Mouse (Mus musculus) spleen, postnatal 14 days (tissue): ENCODE measurements around the gene Bax.
"Not testable (repeated sequence)": the region's sequence is repeated elsewhere in the genome, so short reads cannot be mapped to it uniquely, and the experiment has no call there.

Experiments used
- DNase-seq, 2 experiments: peaks; one replicate each; pipeline ENCODE4 v3.0.0; 2021 to 2022; ENCODE audit warnings: low spot score in 2 of 2

The Bax gene

DNA sequence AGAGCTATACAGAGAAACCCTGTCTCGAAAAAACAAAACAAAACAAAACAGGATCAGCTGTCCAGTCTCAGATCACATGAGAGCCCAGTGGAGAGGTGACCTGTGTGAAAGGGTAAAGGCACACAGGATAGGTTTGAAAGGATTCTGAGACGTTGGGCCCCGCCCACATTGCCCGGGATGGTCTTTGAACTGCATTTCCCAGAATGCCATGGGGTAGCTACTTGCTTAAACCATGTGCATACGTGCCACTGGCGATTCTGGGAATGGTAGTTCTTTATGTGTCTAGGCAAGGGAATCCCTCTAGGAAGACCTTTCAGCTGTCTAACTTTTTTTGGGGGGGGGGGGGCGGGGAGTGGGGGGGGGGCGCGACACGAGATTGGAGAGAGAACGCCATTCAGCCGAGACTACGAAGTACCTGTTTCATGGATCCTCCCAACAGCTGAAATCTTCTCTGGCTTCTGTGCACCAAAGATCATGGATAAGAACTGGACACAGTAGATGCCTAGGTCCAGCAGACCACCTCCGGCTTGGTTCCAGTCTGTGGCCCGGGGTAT lies 14.8 kb upstream of the Bax start, which contains the start of gene Tulp2:
TSS of gene Tulp2 (plus strand) at position 504 of the 554 bp plus-strand sequence.
- DNase-seq = peak; percentile 36 to 60

- not testable (repeated sequence) for DNase-seq
Measured at GRCm38 (mm10) chr7:45480310-45480709, 13.6 kb upstream of the Bax start.

- no peak for DNase-seq
Measured at GRCm38 (mm10) chr7:45478774-45479173, 12.1 kb upstream of the Bax start.

- DNase-seq = peak in 1 of 2 experiments; percentile 50
Measured at GRCm38 (mm10) chr7:45477003-45477402, 10.3 kb upstream of the Bax start.

DNA sequence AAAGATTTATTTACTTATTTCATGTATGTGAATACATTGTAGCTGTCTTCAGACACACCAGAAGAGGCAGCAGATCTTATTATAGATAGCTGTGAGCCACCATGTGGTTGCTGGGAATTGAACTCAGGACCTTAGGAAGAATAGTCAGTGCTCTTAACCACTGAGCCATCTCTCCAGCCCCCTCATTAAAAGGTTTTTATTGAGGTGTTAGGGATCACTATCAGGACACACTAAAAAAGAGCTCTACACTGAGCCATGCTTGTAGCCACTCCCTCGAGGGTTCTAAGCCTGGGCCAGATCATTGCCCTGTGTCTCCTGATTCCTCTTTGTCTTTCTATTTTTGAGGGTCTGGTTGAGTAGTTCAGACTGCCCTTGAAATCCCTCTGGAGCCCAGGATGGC lies 9.8 kb upstream of the Bax start:
- no peak for DNase-seq

GRCm38 (mm10) chr7:45475291-45475969 lies 8.7 kb upstream of the Bax start:
- DNase-seq = no peak

DNA sequence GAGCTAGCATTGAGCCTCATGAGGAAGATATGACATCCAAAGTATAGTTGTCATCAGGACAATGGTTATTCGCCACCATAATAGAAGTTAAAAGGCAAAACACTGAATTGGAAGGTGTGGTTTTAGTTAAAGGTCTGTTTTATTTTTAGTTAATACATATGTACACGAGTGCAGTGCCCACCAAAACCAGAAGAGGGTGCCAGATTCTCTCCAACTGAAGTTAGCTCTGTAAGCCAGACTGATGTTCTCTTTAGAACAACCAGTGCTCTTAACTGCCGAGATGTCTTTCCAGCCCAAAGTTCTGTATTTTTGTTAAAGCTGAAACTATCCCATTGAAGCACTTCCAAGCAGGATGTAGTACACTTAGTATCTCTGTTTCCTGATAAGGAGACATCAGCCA lies 4.2 kb upstream of the Bax start:
- DNase-seq = peak; percentile 60 to 74

- no peak for DNase-seq
Measured at GRCm38 (mm10) chr7:45467090-45467670, 482 bp upstream of the Bax start.

GRCm38 (mm10) chr7:45465549-45465948 lies 1.1 kb downstream of the Bax start:
- no peak for DNase-seq

DNA sequence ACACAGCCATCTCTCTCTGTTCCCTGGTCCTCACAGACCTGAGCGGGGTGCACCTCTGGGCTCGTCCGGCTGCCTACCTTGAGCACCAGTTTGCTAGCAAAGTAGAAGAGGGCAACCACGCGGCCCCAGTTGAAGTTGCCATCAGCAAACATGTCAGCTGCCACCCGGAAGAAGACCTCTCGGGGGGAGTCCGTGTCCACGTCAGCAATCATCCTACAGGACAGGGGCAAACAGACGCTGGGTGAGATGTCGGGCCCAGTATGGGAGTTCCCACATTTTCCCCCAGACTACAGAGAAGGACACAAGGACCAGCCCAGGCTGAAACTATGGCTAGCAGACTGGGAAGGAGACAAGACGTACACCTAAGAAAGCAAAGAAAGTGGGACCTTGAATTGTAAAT lies 1.6 kb downstream of the Bax start:
- no peak for DNase-seq

GRCm38 (mm10) chr7:45463987-45464778 lies 2.5 kb downstream of the Bax start:
- DNase-seq = no peak

DNA sequence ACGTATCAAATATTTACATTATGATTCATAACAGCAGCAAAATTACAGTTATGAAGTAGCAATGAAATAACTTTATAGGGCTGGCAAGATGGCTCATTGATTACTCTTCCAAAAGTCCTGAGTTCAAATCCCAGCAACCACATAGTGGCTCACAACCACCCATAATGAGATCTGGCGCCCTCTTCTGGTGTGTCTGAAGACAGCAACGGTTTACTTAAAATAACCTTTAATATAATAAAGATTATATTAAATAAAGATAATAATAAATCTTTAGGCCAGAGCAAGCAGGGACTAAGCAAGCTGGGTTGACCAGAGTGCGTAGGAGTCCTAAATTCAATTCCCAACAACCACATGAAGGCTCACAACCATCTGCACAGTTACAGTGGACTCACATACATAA lies 3.8 kb downstream of the Bax start:
- not testable (repeated sequence) for DNase-seq

DNA sequence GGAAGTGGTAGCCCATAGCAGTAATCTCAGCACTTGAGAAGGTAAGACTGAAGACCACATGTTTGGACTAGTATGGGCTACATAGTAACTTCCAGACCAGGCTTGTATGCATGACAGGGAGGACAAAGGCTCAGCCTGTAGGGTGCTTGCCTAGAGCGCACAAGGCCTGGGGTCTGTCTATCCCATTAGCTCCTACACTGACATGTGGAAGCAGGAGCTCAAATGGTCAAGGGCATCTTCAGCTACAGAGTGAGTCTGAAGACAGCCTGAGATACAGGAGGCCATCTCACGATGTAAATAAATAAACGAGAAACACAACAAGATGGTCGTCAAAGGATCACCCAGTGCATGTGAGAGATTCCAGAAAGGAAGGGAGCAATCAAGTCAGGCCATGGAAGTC lies 4.4 kb downstream of the Bax start:
- DNase-seq = no peak

DNA sequence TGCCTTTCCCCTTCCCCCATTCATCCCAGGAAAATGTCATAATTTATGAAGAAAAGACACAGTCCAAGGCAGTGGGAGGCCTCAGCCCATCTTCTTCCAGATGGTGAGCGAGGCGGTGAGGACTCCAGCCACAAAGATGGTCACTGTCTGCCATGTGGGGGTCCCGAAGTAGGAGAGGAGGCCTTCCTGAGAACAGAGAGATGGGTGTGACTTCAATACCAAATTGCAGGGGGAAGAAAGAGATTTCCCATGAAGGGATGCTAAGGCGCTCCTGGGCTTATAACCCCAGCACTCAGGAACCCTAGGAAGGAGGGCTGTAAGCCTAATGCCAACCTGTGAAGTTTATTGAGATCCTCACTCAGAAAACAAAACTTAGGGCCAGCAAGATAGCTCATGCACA lies 4.9 kb downstream of the Bax start:
- no peak for DNase-seq

DNA sequence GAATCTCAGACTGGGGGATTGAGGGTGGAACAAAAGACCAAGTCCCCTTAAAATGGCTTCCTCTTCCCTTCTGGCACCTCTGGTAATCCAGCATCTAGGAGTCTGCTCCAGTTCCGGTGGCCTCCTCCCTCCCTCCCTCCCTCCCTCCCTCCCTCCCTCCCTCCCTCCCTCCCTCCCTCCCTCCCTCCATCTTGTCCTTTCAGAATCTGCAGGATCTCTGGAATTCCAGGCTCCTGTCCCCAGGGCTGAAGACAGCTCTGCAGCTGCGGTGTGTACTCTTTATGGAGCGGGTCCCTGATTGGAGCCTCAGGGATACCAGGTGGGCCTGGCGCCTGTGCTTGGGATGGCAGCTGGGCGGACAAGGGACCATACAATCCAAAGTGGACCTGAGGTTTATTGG lies 5.4 kb downstream of the Bax start:
- no peak for DNase-seq

DNA sequence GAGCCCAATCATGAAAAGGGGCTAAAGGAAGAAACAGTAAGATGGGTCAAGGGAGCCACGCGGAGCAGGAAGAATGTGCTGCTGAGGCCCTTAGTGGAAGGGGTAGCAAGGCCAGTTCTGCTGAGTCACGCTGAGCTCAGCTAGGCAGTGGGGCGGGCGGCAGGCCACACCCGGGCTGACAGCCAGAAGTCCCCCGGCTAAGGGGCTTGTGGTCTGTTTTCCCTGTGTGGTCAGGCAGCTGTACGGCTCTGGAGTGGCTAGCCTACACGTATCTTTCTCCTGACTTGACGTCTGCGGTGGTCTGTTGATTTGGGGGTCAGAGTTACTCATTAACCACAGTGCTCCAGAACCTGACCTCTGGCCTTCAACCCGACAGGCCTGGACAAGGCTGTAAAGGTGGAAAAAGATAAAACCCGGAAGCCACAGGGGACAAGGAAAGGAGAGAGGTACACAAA lies 5.8 kb downstream of the Bax start:
- peak; percentile 71 to 72 for DNase-seq

GRCm38 (mm10) chr7:45460377-45460776 lies 6.3 kb downstream of the Bax start:
- DNase-seq = no peak

DNA sequence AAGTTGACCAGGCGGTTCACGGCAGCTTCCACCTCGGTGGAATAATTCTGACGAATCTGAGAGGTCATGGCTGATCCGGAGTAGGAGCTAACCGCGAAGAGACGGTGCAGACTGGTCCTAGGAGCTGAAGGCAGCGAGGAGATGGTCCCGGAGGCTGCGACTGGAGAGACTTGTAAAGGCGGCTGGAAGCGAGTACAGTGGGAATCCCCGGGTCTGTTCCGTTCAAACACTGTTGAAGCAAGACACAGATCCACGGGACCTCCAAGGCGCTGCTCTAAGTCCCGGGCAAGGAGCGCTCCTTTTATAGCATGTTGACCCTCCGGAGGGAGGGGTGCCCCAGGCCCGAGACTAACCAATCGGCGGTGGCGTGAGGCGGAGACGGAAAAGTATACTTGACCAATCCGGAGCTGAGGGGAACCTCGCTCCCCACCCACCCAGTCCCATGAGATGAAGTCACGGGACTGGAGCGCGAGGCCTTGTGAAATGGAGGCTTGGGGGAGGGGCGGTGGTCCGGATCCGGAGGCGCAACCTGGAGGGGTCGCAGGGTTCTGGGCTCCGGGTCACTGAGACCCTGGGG lies 7.0 kb downstream of the Bax start, which contains the start of gene Ftl1:
TSS of gene Ftl1 (minus strand) at position 321 of the 577 bp plus-strand sequence.
- DNase-seq = peak; percentile 90 to 91

GRCm38 (mm10) chr7:45458748-45459563 lies 7.7 kb downstream of the Bax start:
- DNase-seq = peak; percentile 57 to 73

DNA sequence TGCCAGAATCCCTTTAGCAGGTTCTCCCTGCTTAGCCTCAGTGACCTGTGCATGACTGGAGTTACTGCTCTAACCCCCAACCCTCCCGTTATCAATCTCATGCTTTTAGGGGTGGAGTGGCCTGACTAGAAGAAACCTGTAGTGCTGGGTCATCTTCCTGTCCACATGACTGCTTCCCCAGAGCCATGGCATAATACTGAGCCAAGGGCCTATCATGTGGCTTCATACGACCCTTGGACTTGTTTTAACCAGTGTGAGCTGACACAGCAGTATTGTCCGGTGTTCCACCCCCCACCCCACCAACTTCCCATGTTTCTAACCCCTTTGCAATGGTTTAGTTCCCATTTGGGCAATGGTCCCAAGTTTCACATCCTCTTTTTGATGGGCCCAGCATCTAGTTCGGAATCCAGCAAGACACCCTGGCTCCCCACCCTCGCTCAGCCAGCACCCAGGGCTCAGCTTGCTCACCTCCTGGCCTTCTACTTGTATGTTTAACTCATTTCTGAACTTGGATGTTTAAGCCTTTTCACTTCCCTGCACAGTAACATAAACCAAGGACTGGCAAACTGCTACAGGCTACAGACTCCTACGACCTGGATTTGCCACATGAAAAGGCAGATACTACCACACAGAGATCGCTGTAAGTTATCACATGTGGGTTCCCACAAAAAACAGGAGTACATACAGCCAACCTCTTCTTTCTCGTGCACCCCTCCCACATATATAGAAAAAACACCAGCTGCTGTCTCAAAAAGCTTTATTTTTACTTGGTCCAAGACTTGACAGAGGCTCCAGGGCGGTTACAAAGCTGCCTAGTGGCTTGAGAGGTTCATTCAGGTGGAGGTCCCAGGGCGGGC lies 9.3 kb downstream of the Bax start:
- DNase-seq = no peak
